Mouse (Mus musculus) limb, embryonic 11.5 days (tissue): ENCODE data around the gene Wrap53. TPM values are rescaled to one million over a fixed set of nuclear protein-coding genes. Genes with fewer than 3 reads are reported as not detected.
"Not testable (repeated sequence)": the region's sequence is repeated elsewhere in the genome, so short reads cannot be mapped to it uniquely, and the experiment has no call there.

Experiments used
- ATAC-seq: fragments of 200-750 bp; cut with Nextera tagmentation; 2 replicates; pipeline ENCODE4 v1.8.0; 2017; ENCODE audit warnings: low read depth; ENCODE audit not compliant: insufficient number of reproducible peaks, low FRiP score, low TSS enrichment
- DNase-seq: peaks from one replicate; pipeline ENCODE4 v3.0.0-alpha.2; 2015; ENCODE audit warnings: low spot score
- H3K27ac ChIP-seq: fragments of 300-500 bp; sonication (generic); replicated peaks from 2 replicates; pipeline ENCODE4 v1.5.1; 2014; ENCODE audit warnings: low read depth, mild to moderate bottlenecking, low read length
- H3K27me3 ChIP-seq: fragments of 300-500 bp; sonication (generic); 2 replicates; pipeline ENCODE4 v1.6.1; 2014; ENCODE audit warnings: mild to moderate bottlenecking, low read length, mixed read lengths; ENCODE audit not compliant: control insufficient read depth, insufficient read depth
- H3K36me3 ChIP-seq: fragments of 300-500 bp; sonication (generic); 2 replicates; pipeline ENCODE4 v1.6.1; 2014; ENCODE audit warnings: mild to moderate bottlenecking, low read length, moderate library complexity, mixed read lengths; ENCODE audit not compliant: control insufficient read depth, insufficient read depth
- H3K4me1 ChIP-seq: fragments of 300-500 bp; sonication (generic); 2 replicates; pipeline ENCODE4 v1.6.1; 2014; ENCODE audit warnings: low read length, mixed read lengths; ENCODE audit not compliant: control insufficient read depth, insufficient read depth
- H3K4me2 ChIP-seq: fragments of 300-500 bp; sonication (generic); 2 replicates; pipeline ENCODE4 v1.6.1; 2014; ENCODE audit warnings: low read depth, mild to moderate bottlenecking, moderate library complexity; ENCODE audit not compliant: severe bottlenecking
- H3K4me3 ChIP-seq: fragments of 300-500 bp; sonication (generic); 2 replicates; pipeline ENCODE4 v1.5.1; 2014; ENCODE audit warnings: low read depth, low read length
- H3K9ac ChIP-seq: fragments of 300-500 bp; sonication (generic); 2 replicates; pipeline ENCODE4 v1.6.1; 2014; ENCODE audit warnings: mild to moderate bottlenecking, low read length
- H3K9me3 ChIP-seq: fragments of 300-500 bp; sonication (generic); 2 replicates; pipeline ENCODE4 v1.6.1; 2016; ENCODE audit warnings: low read length; ENCODE audit not compliant: control insufficient read depth
- WGBS: fragments of 180-500 bp; shearing (Covaris S2); extraction: QIAGEN DNeasy Blood & Tissue Kit; methylation state at CpG from one replicate; pipeline ENCODE4 v1.1.7; 2014; 5-methylcytosine and 5-hydroxymethylcytosine counted together
- polyA plus RNA-seq: library from polyadenylated mRNA; unstranded; fragments of >200 nt; fragmentation: Nextera tagmentation; extraction: Ambion mirVana; gene quantifications from 2 replicates; pipeline ENCODE4 v1.2.1, GENCODE M21; 2014

Gene Wrap53
- polyA plus RNA-seq, 1 experiment from 2014 or later: 46.9 TPM

GRCm38 (mm10) chr11:69617805-69618204, 37.8 kb upstream of the Wrap53 start, which contains the start of gene Shbg:
Gene Shbg, minus strand, starts transcription at chr11:69617905.
- Histone ChIP-seq H3K4me3 (no peak within 1 kb of the TSS), H3K27ac (no peak within 1 kb of the TSS), H3K9me3 (no peaks in the 10 kb centered on the region), H3K4me2 (no peak within 1 kb of the TSS), H3K27me3 (no peaks in the 10 kb centered on the region), H3K36me3 (no peaks in the 10 kb centered on the region), H3K4me1 (peaks cover 8% of the 10 kb centered on the region), H3K9ac (no peak within 1 kb of the TSS; the same call in 1 of the 2 replicates)
- DNase-seq (no peak), ATAC-seq (no peak)
- WGBS: 67% methylated on average over 5 of the region's 5 CpGs

- no peaks in the 10 kb centered on the region for H3K36me3 ChIP-seq
- H3K27me3 ChIP-seq: no peaks in the 10 kb centered on the region
- H3K4me2 ChIP-seq: no peak overlapping the region
- DNase-seq (no peak), ATAC-seq (no peak)
- H3K9ac ChIP-seq: no peak overlapping the region; the same call in 1 of the 2 replicates
- H3K4me3 ChIP-seq: no peak overlapping the region
- H3K4me1 ChIP-seq: peaks cover 3% of the 10 kb centered on the region; the same call in 1 of the 2 replicates
- H3K9me3 ChIP-seq: no peaks in the 10 kb centered on the region
- no peak overlapping the region for H3K27ac ChIP-seq
- 53% methylated on average over 10 of the region's 10 CpGs for WGBS
Measured at GRCm38 (mm10) chr11:69616781-69617180, 36.7 kb upstream of the Wrap53 start.

DNA sequence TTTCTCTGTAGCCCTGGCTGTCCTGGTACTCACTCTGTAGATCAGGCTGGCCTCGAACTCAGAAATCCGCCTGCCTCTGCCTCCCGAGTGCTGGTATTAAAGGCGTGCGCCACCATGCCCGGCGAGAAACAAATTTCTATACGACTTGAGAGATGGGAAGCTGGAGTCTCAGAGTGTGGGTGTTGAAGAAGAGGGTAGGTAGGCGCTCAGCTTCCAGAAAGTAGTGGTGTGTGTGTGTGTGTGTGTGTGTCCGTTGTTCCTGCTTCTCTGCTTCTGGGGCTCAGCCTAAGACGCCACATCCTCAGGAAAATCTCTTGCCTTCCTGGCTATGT, 34.2 kb upstream of the Wrap53 start:
- 52% methylated on average over 11 of the region's 11 CpGs for WGBS
- H3K36me3 ChIP-seq, H3K4me2 ChIP-seq, H3K9me3 ChIP-seq, H3K4me1 ChIP-seq, H3K27ac ChIP-seq, ATAC-seq, H3K9ac ChIP-seq, H3K4me3 ChIP-seq, DNase-seq, H3K27me3 ChIP-seq: not testable (repeated sequence)

GRCm38 (mm10) chr11:69613553-69614256, 33.6 kb upstream of the Wrap53 start:
- no peak for ATAC-seq
- Histone ChIP-seq H3K27ac (no peak overlapping the region), H3K4me3 (no peak overlapping the region)

GRCm38 (mm10) chr11:69610899-69611298, 30.8 kb upstream of the Wrap53 start:
- no peak overlapping the region for H3K4me2 ChIP-seq
- no peak overlapping the region for H3K27ac ChIP-seq
- ATAC-seq (no peak), DNase-seq (no peak)
- no peak overlapping the region for H3K4me3 ChIP-seq
- no peaks in the 10 kb centered on the region for H3K9me3 ChIP-seq
- no peaks in the 10 kb centered on the region for H3K4me1 ChIP-seq
- H3K27me3 ChIP-seq: no peaks in the 10 kb centered on the region
- WGBS: 67% methylated on average over 4 of the region's 4 CpGs
- H3K36me3 ChIP-seq: no peaks in the 10 kb centered on the region
- H3K9ac ChIP-seq: no peak overlapping the region

More at GRCm38 (mm10) chr11:69613553-69614256, 33.6 kb upstream of the Wrap53 start:
- Histone ChIP-seq H3K9ac (peak overlapping the region; percentile 35; the same call in 1 of the 2 replicates), H3K36me3 (no peaks in the 10 kb centered on the region), H3K9me3 (no peaks in the 10 kb centered on the region), H3K27me3 (no peaks in the 10 kb centered on the region), H3K4me2 (no peak overlapping the region), H3K4me1 (no peaks in the 10 kb centered on the region)
- DNase-seq: peak; percentile 94
- 12% methylated on average over 18 of the region's 19 CpGs for WGBS

DNA sequence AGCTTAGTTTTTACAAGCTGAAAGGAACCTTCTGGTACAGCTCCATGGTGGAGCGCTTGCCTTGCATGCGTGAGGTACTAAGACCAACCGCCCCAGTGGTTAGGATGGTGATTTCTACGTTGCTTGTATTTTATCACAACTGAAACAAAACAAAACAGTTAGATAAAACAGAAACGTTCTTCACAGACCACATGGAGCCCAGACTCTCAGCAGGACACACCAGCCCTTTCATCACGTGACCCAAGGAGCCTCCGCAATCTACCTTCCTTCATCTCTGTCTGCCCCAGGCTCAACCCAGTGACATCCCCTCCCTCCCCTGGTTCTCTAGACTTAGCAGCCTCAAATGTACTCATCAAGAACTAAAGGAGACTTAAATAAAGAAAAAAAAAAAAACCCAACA, 29.4 kb upstream of the Wrap53 start:
- Histone ChIP-seq H3K36me3 (no peaks in the 10 kb centered on the region), H3K9ac (no peak overlapping the region), H3K27me3 (peaks cover 8% of the 10 kb centered on the region; the same call in 1 of the 2 replicates), H3K4me2 (no peak overlapping the region), H3K9me3 (no peaks in the 10 kb centered on the region), H3K4me3 (no peak overlapping the region), H3K27ac (no peak overlapping the region), H3K4me1 (peaks cover 7% of the 10 kb centered on the region)
- ATAC-seq: no peak
- no peak for DNase-seq
- WGBS: 60% methylated on average over 7 of the region's 7 CpGs

DNA sequence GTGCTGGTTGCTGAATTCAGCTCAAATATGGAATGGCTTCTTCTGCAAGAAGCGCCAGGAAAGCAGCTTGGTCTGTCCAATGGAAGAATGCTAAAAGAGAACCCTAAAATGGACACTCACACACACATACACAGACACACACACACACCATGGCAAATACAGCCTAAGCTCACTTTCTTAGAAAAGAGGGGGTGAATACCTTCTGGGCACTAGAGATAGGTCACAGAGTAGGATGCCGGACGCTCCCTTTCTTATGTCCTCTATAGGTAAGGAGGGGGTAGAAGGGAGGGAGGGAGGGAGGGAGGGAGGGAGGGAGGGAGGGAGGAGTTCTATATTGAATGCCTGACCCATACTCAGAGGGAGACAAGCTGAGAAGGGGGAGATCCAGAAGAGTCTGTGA, 28.5 kb upstream of the Wrap53 start:
- Histone ChIP-seq H3K36me3 (no peaks in the 10 kb centered on the region), H3K9me3 (no peaks in the 10 kb centered on the region), H3K4me2 (no peak overlapping the region), H3K27ac (no peak overlapping the region), H3K9ac (no peak overlapping the region), H3K4me1 (peaks cover 7% of the 10 kb centered on the region), H3K27me3 (peaks cover 11% of the 10 kb centered on the region; the same call in 1 of the 2 replicates), H3K4me3 (no peak overlapping the region)
- no peak for DNase-seq
- WGBS: 94% methylated on average over 3 of the region's 3 CpGs
- ATAC-seq: no peak

- ATAC-seq (no peak), DNase-seq (no peak)
- no peak overlapping the region for H3K4me3 ChIP-seq
- peaks cover 7% of the 10 kb centered on the region for H3K4me1 ChIP-seq
- no peak overlapping the region for H3K4me2 ChIP-seq
- H3K9me3 ChIP-seq: no peaks in the 10 kb centered on the region
- H3K36me3 ChIP-seq: no peaks in the 10 kb centered on the region
- no peak overlapping the region for H3K9ac ChIP-seq
- peaks cover 11% of the 10 kb centered on the region; the same call in 1 of the 2 replicates for H3K27me3 ChIP-seq
- 77% methylated on average over 2 of the region's 2 CpGs for WGBS
- no peak overlapping the region for H3K27ac ChIP-seq
Measured at GRCm38 (mm10) chr11:69606832-69607231, 26.8 kb upstream of the Wrap53 start.

GRCm38 (mm10) chr11:69606491-69606795, 26.4 kb upstream of the Wrap53 start:
- H3K27me3 ChIP-seq: peaks cover 11% of the 10 kb centered on the region; the same call in 1 of the 2 replicates
- H3K9ac ChIP-seq: no peak overlapping the region
- no peak overlapping the region for H3K27ac ChIP-seq
- WGBS: 51% methylated on average over 2 of the region's 2 CpGs
- DNase-seq (no peak), ATAC-seq (no peak)
- H3K4me3 ChIP-seq: peak overlapping the region; percentile 44; the same call in 1 of the 2 replicates
- H3K4me1 ChIP-seq: peaks cover 7% of the 10 kb centered on the region
- H3K4me2 ChIP-seq: peak overlapping the region; percentile 99
- no peaks in the 10 kb centered on the region for H3K36me3 ChIP-seq
- H3K9me3 ChIP-seq: no peaks in the 10 kb centered on the region
